Mouse (Mus musculus): Measurements from ENCODE around the gene Mitf.

- TF ChIP-seq CTCF (conservative IDR thresholded peaks at IDR 0.05; ENCODE audit: low read length) (peak; percentile 73), POU5F1 (IDR thresholded peaks at IDR 0.05; ENCODE audit: borderline replicate concordance, low read length) (no peak), NANOG (IDR thresholded peaks at IDR 0.05; ENCODE audit: borderline replicate concordance, low read length) (no peak)
These were observed 47.6 kb upstream of the Mitf start for GRCm38 (mm10) chr6:97759301-97759700.

Measured in E14TG2a.4 (cell line).